Mouse (Mus musculus) erythroid progenitor cell, adult 5-6 weeks (primary cell): ENCODE measurements around the gene Sac3d1. TPM values are rescaled to one million over a fixed set of nuclear protein-coding genes. Genes with fewer than 3 reads are reported as not detected.

ENCODE experiments used
- ATAC-seq: replicated peaks from 2 replicates; pipeline ENCODE4 v1.8.0; 2016; ENCODE audit warnings: moderate number of reproducible peaks, mild to moderate bottlenecking, moderate TSS enrichment, inconsistent platforms; ENCODE audit not compliant: poor library complexity, low FRiP score, severe bottlenecking
- total RNA-seq, 2 experiments: library from RNA; stranded (forward) in 1 of 2; stranded (reverse) in 1 of 2; fragments of 150-400 nt in 1 of 2; fragments of 186-747, 209-891 nt in 1 of 2; gene quantifications; 2 replicates each; pipeline versions ENCODE4 v1.2.3 to v1.2.4; 2015 to 2017; ENCODE audit warnings: low replicate concordance in 2 of 2

The Sac3d1 gene
- total RNA-seq, 2 experiments from 2014 or later: 4.6 to 5.9 TPM

DNA sequence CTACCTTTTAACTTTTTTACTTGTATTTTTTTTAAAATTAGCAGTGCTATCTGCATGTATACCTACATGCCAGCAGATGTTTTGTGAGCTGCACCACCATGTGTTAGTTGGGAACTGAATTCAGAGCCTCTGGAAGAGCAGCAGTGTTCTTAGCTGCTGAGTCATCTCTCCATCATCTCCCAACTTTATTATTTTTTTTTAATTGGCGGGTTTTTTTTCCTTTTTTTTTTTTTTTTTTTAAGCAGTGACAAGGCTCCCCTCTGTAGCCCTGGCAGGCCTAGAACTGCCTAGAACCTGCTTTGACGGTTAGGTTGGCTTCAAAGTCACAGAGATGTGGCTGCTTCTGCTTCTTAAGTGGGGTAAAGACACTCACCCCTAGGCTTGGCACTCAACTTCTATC, 6.4 kb upstream of the Sac3d1 start:
- no peak for ATAC-seq

DNA sequence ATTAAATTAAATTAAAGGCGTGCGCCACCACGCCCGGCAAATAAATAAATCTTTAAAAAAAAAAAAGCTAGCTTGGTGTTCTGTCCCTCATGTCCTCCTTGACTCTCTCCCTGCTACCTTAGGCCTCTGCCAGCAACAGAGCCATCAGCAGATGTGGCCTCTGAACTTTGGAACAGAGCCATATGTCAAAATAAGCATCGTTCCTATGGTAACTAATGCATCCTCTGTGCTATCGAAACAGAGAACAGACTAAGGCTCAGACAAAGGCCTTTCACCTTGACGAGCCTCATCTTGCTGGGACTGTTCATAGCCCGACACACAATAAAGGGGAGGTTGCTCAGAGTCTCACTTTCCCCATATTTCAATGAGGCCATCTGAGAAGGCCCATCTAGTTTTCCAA, 4.9 kb upstream of the Sac3d1 start:
- no peak for ATAC-seq

DNA sequence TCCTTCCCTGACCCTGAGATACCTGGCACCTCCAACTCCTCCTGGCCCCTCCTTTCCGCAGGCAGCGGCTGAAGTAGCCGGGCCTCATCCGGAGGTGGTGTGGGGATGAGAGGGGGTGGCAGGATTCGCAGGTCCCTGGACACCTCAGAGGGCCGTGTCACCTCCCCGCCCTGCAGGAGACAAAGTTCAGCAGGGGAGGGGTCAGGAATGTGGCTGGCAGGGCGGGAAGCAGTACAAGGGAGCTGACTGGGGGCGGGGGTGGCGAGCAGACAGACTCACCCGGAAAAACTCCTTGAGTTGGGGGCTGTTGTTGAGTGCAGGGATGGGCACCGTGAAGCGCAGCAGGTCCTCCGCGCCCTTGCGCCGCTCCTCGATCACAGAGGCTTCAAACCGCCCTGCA, 3.3 kb upstream of the Sac3d1 start:
- ATAC-seq: no peak

DNA sequence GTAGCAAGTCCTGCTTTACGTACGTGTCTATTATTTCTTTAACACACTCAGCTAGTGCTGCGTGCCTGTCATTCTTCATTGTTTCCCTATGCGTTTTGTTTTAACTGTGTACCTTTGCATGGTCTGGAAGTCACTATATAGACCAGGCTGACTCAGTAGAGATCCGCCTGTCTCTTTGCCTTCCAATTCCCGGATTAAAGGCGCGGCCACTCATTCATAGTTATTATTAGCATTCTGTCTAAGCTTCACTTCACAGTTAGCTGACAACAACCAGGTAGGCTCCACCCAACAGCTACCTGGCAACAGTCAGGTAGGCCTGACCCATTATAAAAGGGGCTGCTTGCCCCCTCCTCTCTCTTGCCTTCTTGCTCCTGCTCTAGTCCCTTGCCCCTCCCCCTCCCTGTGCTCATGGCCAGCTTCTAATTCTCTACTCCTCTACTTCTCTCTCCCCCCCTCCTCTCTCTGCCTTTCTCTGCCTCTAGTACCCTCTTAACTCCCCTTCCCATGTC, 281 bp upstream of the Sac3d1 start:
- ATAC-seq: peak; percentile 23

DNA sequence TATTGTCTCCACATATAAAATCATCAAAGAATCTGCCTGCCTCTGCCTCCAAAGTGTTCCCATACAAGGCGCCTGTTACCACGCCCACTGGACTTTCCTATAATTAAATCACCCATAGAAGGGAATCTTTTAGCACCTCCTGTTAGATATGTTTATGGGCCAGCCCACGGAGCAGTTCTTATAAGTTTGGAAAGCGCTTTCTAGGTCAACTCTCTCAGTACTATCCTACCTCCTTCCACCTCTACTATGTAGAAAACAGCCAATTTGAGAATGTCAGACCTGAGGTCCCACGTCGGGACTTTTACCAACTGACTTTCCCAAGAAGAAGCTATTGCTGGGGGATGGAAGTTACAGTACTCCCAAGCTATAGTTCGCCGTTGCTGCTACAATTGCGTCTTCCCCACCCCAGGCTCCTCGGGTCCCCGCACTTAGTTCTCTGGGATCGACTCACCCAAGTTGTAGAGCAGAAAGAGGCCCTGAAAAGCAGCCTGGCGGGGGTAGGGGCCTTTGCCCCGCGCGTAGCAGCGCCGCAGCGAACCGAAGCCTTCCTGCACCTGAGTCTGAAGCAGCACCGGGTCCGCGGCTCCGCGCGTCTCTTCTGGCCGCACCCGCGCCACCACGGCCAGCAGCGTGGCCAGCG, 984 bp downstream of the Sac3d1 start:
- ATAC-seq: no peak

DNA sequence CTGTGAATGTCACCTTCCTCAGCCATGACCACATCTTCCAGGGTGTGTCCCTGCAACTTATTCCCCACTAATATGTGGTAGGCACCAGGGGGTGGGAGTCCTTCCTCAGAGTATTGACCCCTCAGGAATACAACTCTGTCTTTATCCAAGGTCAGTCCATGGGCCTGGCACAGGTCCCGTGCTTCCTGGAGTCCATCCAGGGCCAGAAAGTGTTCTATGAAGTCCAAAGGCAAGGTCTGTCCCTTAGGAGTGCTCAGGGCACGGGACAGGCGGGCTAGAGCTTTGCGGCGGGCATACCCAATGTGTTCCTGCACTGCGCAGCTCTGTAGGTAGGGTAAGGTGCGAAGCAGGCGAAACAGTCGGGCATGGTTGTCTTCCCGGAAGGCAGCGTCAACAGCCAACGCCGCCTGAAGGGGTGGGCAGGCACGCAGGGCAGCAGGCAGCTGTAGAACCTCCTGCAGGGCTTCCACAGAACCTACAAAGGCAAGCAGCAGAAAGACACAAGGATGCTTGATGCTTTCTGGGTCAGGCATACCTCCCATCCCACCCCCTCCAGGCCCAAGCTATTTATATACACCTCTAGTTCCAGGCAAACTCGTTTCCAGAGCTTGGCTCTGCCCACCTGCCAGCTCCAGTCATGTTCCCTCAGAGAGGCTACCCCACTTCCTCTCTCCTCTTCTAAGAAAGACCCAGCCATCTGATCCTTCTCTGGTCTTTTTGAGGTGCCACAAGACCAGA, 2.2 kb downstream of the Sac3d1 start:
- no peak for ATAC-seq

DNA sequence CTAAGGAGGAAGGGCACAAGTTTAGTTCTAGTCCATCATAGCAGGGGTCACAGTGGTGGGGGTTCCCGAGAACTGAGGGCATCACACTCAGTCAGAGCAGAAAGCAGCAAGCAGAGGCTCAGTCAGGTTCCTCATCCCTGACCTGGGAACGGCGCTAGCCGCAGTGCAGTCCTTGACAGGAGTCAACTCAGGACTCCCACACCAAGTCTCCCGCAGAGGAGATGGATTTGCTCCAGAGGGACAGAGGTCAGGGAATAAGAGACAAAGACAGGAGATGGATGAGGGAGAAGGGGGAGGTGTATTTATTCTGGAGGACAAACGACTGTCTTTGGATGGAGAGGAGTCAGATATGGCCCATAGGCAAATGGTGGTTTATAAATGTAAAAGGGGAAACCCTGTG, 5.3 kb downstream of the Sac3d1 start:
- no peak for ATAC-seq

DNA sequence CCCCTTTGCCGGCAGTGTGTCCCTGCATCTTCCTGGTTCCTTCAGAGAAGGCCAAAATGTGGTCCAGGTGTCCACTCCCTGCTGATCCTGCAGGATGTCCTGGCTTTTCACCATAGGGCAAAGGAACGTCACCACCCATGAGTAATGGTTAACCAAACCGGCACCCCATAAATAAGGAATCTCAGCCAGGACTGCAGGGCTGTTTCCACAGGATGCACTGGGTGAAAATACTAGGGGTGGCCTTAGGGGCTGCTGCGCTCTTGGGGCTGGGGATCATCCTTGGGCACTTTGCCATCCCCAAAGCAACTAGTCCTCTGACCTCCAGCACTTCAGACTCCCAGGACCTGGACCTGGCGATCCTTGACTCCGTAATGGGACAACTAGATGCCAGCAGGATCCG, 12.9 kb downstream of the Sac3d1 start, which contains the start of gene Naaladl1:
Gene Naaladl1, plus strand, starts transcription at position 197 of the 400 bp plus-strand sequence.
- no peak for ATAC-seq

DNA sequence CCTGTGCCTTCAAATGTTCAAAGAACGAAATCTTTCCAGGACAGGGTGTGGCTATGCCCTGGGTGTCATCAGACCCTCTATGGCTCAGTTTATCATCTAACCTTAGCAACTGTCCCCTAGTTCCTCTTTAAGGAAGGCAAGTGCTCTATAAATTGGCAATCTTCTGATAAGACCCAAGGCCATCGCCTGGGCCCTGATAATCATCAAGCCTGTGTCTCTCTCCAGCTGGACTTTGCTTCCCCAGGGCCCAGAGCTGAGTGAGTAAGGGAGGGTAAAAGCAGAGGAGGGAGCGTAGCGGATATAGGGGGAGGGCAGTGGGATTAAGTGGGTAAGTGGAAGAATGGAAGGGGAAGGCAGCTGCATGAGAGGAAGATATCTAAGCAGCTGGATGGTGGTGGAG, 14.0 kb downstream of the Sac3d1 start:
- no peak for ATAC-seq

DNA sequence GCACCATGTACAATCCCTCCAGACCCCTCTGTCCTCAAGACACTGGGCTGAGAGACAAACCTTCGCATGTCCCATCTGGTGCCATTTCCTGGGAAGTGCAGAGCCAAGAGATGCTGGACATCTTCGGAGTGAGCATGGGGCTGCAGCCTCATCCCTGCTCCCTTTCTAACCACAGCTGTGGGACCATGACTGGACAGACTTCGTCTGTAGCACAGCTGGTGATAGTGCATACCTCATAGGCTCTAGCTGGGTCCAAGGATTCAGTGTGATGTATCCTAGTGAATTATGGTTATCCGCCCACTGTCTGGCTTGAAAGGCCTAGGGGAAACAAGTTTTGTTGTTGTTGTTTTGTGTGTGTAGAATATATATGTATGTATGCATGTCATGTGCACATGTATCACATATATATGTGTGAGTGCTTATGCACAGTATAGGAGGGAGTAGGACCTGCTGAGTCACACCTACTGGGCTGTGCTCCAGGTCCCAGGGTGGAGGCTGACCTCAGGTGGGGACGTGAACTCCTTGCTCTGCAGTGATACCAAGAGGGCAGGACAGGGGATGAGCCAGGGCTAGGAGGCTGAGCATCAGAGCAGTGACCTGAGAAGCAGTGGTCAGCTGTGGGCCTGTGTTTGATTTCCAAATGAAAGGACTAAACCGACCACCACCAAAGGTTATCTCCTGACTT, 16.1 kb downstream of the Sac3d1 start:
- peak; percentile 97 for ATAC-seq

DNA sequence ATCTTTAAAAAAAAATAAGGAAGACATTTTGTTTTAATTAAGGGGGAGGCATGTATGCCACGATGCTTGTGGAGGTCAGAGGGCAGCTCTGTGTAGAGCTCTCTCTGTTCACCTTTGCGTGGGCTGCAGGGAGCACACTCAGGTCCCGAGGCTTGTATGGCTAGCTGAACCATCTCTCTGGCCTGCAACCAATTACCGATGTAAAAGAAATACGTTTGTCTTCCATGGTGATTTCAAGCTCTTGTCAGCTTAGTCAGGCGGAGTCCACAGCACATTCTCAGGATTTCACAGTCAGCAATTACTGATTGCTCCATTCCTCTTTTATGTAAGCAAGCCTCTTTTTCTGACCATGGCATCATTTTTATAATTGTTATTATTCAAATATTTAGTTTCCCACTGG, 17.3 kb downstream of the Sac3d1 start:
- no peak for ATAC-seq

DNA sequence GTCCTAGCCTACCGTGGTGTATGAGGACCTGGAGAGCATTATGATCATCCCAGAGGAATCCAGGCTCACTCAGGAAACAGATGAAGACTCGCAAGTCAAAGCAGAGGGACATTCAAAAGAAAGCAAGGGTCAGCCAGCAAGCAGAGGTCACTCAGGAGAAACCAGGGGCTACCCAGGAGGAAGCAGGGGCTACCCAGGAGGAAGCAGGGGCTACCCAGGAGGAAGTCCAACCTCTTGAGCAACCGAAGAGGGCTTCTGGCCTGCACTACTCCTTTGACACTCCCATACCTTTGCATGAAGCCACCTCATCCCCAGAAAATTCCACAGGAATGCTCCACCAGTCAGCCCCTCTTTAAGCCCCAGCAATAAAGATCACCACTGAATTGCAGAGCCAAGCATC, 20.6 kb downstream of the Sac3d1 start:
- ATAC-seq: no peak

DNA sequence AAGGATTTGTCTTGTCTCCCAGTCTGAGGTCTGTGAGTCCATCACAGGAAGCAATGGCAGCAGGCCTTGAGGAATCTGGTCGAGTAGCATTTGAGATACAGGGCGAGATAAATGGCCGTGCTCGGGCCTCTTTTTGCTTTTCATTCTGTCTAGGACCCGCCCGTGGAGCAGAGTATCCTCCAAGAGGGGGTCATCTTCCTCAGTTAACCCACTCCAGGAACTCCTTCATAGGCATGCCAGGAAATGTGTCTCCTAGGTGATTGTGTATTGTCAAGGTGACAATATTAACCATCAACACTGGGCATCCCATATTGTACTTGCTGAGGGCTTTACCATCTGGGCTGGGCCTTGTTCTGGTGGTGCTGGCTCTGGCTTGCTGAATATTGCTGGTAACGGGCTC, 24.3 kb downstream of the Sac3d1 start, which contains the start of gene AC131692.1:
Gene AC131692.1, plus strand, starts transcription at position 301 of the 400 bp plus-strand sequence.
- ATAC-seq: no peak

DNA sequence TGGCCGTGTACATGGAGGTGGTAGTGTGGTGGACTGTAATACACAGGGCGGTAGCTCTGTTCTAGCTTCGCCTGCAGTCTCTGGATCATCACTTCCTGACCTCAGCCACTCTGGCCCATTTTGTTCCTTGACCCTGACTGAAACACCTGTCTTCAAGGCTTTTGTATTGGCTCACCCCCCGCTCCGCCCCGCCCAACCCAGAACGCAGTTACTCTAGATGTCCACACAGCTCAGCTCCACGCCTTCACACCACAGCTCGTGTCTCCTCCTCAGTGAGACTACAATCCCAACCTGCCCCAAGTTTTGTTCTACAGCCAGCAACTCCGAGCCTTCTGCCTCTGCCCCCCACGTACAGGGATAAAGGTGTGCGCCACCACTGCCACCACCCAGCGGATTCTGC, 29.6 kb downstream of the Sac3d1 start:
- no peak for ATAC-seq

DNA sequence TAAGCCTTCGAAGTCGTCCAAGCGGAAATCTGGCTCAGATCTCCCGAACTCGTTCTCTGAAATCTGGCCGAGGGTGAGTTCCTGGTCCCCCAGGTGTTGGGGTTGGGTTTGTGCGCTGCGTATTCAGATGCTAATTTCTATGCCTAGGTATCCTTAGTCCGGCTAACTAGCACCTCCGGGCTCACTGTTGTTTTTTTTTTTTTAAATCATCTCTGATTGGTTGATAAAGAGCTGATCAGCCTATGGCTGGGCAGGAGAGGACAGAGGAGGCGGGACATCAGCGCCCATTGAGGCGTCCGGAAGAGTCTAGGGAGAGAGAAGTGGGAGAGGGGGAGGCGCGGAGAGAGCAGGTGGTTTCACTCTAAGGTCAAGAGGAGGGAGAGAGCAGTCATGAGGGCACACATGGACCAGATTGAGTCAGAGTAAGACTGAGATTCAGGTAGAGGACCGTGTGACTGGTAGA, 33.0 kb downstream of the Sac3d1 start:
- ATAC-seq: peak; percentile 85

DNA sequence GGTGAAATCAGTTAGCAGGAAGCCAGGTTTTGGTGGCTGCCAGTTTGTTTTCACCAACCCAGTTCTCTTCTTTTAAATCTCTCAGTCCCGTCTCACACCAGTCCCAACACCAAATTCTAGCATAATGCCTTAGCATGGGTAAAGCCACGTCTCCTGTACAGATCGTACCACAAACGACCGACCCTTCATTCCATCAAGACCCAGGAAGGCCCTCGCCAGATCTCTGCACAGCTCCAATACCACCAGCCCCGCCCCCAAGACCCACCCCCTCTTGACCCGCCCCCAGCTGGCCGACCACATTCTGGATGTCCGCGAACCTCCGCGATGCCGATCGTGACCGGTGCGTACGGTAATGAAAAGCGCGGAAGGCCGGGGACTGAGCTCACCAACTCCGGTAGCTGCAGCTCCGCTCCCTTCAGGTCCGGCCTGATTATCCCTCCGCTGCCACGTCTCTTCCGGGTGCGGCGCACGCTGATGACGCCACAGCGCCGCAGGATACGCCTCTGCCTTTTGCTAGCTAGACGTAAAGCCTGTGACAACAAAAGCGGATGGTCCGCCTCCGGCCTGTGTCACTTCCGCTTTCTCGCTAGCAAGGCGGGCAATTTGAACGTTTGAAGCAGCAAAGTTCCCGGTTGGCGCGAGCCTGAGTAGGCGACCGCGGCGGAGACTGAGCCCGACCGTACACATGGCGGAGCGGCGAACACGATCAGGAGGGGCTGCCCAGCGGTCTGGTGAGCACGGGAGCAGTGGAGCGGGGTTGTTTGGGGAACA, 33.8 kb downstream of the Sac3d1 start, which contains the start of the genes Zfpl1 and Cdca5:
Gene Zfpl1, minus strand, starts transcription at position 479 of the 771 bp plus-strand sequence.
Gene Cdca5, plus strand, starts transcription at position 506 of the 771 bp plus-strand sequence.
- peak; percentile 91 for ATAC-seq

DNA sequence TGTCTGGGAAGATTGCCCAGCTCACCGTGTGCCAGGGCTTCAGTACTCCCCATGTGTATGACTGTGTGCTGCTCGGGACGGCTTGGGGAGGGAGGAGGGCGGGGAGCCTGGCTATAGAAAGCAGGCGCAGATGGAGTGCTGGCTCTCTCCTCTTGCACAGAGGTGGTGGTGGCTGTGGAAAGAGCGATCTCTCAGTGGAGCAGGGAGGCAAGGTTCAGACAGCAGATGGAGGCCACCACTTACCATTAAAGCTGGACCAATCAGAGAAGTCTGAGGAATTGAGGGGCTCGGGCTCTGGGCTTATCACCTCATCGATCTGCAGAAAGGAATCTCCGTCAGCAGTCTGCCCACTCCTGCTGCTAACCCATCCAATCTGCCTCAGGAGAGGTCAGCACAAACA, 36.3 kb downstream of the Sac3d1 start, which contains the start of gene Gm28374:
Gene Gm28374, minus strand, starts transcription at position 101 of the 400 bp plus-strand sequence.
- no peak for ATAC-seq

DNA sequence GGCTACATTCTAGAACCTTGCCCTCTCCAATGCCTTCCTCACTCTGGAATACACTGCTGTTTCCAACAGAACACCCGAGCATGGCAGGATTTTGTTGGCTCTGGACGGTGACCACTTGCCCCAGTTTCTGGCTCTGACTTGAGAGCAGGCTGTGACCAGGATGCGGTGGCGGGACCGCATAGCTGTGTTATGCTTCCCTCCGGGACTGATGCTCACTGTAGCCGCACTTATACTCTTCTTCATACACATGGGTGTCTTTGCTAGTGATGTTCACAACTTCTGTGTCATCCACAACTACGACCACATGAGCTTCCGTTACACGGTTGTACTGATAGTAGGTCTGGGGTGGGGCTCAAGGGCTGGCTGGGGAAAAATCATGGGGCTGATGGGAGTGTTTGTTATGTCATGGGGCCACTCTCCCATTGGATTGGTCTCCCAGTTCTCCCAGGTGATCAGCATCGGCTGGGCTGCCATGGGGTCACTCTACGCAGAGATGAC, 38.4 kb downstream of the Sac3d1 start, which contains the start of gene Tmem262:
Gene Tmem262, plus strand, starts transcription at position 51 of the 498 bp plus-strand sequence.
- no peak for ATAC-seq
